Mouse (Mus musculus): ENCODE measurements around the gene Olfr1122.
"Not testable (repeated sequence)": the region's sequence is repeated elsewhere in the genome, so short reads cannot be mapped to it uniquely, and the experiment has no call there.

Olfr1122 gene

GRCm38 (mm10) chr2:87385549-87385948, at the start of gene Olfr1122:
Gene Olfr1122 (plus strand): TSS chr2:87385849.
- in situ Hi-C loops (cut with MboI, MseI), result no loop called here

DNA sequence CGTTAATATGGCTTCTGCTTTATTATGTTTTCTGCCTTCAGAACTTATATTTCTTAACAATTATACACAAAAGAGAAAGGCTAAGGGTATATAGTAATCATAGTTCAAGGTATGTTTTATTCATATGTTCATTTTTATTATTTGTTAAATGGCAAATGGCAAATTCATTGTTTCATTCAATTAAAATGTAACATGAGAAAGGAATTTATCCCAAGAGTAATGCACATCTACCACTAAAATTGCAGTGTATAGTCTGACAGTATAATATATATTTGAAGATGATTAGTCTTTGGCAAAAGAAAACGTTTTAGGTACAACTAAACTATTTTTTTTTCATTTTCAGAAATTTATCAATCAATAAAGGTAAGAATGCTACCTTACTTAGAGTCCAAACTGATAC, 31.1 kb upstream of the Olfr1122 start, which contains the start of gene Olfr1120:
TSS of gene Olfr1120 (plus strand) at position 301 of the 400 bp plus-strand sequence.
- in situ Hi-C loops (cut with MboI, MseI), result no loop called here

DNA sequence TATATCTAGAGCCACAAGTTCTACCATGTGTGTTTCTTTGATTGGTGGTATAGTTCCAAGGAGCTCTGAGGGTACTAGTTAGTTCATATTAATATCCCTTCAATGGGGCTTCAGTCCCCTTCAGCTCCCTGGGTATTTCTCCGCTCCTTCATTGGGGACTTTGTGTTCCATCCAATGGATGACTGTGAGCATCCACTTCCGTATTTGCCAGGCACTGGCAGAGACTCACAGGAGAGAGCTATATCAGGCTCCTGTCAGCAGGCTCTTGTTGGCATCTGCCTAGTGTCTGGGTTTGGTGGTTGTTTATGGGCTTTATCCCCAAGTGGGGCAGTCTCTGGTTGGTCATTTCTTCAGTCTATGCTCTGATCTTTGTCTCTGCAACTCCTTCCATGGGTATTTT, 25.5 kb upstream of the Olfr1122 start:
- in situ Hi-C loops (cut with MboI, MseI), result not testable (repeated sequence)

DNA sequence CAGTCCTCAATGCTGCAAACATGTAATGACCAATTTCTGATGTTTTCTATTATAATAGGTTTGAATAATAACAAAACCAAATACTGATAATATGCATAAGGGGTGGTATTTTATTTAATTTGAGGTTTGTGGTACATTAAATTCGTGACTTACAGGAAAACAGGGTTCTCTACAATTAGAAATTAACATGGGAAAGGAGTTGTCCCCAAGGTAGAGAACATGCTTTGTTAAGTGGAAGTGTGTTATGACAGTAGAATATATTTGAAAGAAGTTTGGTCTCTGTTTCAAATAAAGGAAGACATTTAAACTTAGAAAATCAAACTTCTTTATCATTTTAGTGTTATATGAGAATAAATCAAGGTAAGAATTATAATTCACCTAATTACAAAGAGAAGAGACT, 16.1 kb upstream of the Olfr1122 start, which contains the start of gene Olfr1121:
TSS of gene Olfr1121 (plus strand) at position 301 of the 400 bp plus-strand sequence.
- in situ Hi-C loops (cut with MboI, MseI), result no loop called here

DNA sequence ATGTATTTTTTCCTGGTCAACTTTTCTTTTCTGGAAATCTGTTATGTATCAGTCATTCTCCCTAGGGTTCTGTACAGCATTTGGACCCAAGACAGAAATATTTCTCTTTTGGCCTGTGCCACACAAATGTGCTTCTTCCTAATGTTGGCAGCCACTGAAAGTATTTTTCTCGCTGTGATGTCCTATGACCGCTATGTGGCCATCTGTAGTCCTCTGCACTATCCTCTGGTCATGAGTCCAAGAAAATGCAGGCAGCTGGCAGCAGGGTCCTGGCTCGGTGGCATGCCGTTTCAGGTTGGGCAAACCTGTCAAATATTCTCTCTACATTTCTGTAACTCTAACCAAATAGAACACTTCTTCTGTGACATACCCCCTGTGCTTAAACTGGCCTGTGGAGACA, 13.9 kb upstream of the Olfr1122 start:
- in situ Hi-C loops (cut with MboI, MseI), result no loop called here

- in situ Hi-C loops (cut with MboI, MseI), result no loop called here
Observed at GRCm38 (mm10) chr2:87383935-87384334, 1.7 kb upstream of the Olfr1122 start.

DNA sequence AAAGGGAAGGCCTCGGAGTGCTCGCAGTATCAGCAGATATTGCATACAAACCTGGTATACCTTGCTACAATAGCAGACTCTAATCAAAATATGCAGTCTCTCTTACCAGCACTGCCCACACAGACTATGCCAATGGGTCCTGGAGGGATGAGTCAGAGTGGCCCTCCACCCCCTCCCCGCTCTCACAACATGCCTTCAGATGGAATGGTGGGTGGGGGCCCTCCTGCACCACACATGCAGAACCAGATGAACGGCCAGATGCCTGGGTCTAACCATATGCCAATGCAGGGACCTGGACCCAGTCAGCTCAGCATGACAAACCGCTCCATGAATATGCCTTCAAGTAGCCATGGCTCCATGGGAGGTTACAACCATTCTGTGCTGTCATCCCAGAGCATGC, 8.0 kb downstream of the Olfr1122 start:
- in situ Hi-C loops (cut with MboI, MseI), result not testable (repeated sequence)

DNA sequence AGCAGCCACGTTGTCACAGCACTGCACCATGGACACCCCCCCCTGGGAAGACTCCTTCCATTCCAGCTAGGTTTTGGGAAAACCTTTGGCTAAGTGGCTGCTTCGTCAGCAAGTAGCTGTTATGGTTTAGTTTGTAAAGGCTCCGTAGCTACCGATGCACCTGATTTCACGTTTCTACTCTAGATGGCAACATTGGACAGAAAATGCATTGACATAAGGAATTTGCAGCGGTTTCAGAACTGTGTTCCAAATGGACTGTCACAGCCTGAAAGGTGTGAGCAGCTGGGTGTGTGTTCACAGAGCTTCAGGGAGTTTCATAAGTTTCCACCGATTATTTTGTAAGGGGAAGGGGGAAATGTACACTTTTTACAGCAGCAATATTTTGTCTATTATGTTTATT, 9.0 kb downstream of the Olfr1122 start:
- in situ Hi-C loops (cut with MboI, MseI), result not testable (repeated sequence)

DNA sequence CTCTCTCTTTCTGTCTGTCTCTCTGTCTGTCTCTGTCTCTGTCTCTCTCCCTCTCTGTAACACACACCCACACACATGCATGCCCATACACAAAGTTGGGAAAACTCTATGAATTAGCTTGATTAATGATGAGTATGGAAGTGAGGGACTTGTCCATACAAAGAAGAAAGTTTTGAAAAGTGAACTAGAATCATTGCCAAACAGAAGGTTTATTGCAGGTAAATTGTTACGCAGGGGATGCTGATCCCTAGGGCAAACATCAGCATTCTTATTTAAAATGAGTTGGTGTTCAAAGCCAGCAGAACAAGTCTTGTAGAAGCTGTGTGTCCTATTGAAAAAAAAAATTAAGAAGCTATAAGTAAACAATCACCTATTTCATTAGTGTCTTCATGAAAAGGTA, 30.7 kb downstream of the Olfr1122 start, which contains the start of gene Olfr1123:
TSS of gene Olfr1123 (plus strand) at position 301 of the 400 bp plus-strand sequence.
- in situ Hi-C loops (cut with MboI, MseI), result no loop called here

DNA sequence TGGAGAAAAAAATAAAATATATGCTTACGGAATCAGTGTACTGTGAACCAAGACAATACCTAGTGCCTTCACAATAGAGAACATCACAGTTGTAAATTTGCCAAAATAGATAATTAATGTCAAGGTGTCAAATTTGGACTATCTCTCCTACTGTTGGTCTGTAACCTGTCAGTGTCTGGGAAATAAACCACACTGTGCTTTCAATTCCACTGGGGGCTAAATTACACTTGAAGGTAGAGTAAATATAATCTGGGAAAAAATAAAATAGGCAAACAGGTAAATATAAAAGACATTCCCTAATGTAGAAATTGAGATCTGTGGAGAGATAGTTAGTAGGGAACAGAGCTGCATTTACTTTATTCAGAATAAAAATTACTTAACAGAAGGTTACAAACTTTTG, 44.3 kb downstream of the Olfr1122 start, which contains the start of gene Olfr1124:
TSS of gene Olfr1124 (plus strand) at position 301 of the 400 bp plus-strand sequence.
- in situ Hi-C loops (cut with MboI, MseI), result no loop called here

GRCm38 (mm10) chr2:87437731-87438130, 52.1 kb downstream of the Olfr1122 start:
- in situ Hi-C loops (cut with MboI, MseI), result no loop called here

Measured in T-helper 1 cell (primary cell).